Mouse (Mus musculus): ENCODE measurements around the gene Lhx4. TPM values are rescaled to one million over a fixed set of nuclear protein-coding genes. Genes with fewer than 3 reads are reported as not detected.

Lhx4 gene
- polyA plus RNA-seq (2012; rRNA removed): 1.2 and 2.7 TPM in 2 replicates

GRCm38 (mm10) chr1:155751484-155752255, at the start of gene Lhx4:
Lhx4 (minus strand) TSS chr1:155751684.

Other genes with a start within 250 kb of the Lhx4 start
- 49.5 and 61.8 TPM in 2 replicates for gene Acbd6, start 193.6 kb downstream of the Lhx4 start, polyA plus RNA-seq (2012; rRNA removed)
- 27.5 and 31.4 TPM in 2 replicates for gene Qsox1, start 61.2 kb upstream of the Lhx4 start, polyA plus RNA-seq (2012; rRNA removed)
- 12.6 and 14.8 TPM in 2 replicates for gene Cep350, start 221.6 kb upstream of the Lhx4 start, polyA plus RNA-seq (2012; rRNA removed)